In genomic region chr4:128124738-128125137, GRCm38 (mm10) we compare ENCODE assay signal across 29 mouse cellular contexts.
DNase-seq lines count a peak whose midpoint lies in the region; ATAC-seq and TF ChIP-seq lines count a peak whose summit lies in the region.
"Had no signal": no experiment of that assay in that cellular context is flagged by ENCODE, and none has a peak within 500 bp of the region (broad histone marks: within the 10 kb centered on the region; RNA-seq: fewer than 3 reads in every experiment).

No protein-coding gene starts in this region.

- TF ChIP-seq CTCF in layer of hippocampus, adult 2 months (conservative IDR thresholded peaks at IDR 0.05) = peak; percentile 56
- TF ChIP-seq CTCF in cortical plate, adult 2 months (IDR thresholded peaks at IDR 0.05; ENCODE audit: extremely low read depth, insufficient read depth, low read length) = 0 out of 2 replicates have a peak, but pooled peaks have one; percentile 12

- DNase-seq in layer of hippocampus, adult 2 months (ENCODE audit: low spot score in 2 of 2) = no peak
- no peak for DNase-seq in layer of hippocampus, adult 8-10 months (ENCODE audit: low spot score in 2 of 2)
- peak; percentile 6 for DNase-seq in midbrain, embryonic 11.5 days (ENCODE audit: low spot score, missing footprints)
- peak; percentile 39 for DNase-seq in R1 (ENCODE audit: low read depth, low spot score)
- no peak for DNase-seq in spleen, postnatal 10 days (ENCODE audit: low spot score in 2 of 2)
- DNase-seq: adrenal gland, postnatal 25 days; B cell, adult 2 months; cerebellum, adult 18-20 months; gastrocnemius, adult 2 months; gastrocnemius, postnatal 36 days; heart, adult 18-20 months; heart, postnatal 36 days; kidney, adult 18-20 months; kidney, postnatal 36 days; layer of hippocampus, postnatal 36 days; retina, postnatal 1 day; right cerebral cortex, postnatal 14 days; thymus, adult 18-20 months; thymus, postnatal 25 days had no signal

- H3K4me2 ChIP-seq in midbrain, embryonic 11.5 days = no peak overlapping the region
- no peak overlapping the region for H3K4me2 ChIP-seq in midbrain, embryonic 16.5 days (ENCODE audit: low read length)
- H3K4me2 ChIP-seq: heart, embryonic 11.5 days; hindbrain, embryonic 13.5 days; neural tube, embryonic 15.5 days; stomach, embryonic 15.5 days had no signal

- 86% methylated on average over 4 of the region's 4 CpGs for WGBS in midbrain, embryonic 11.5 days
- WGBS in midbrain, embryonic 16.5 days = 86% methylated on average over 4 of the region's 4 CpGs

- H3K4me1 ChIP-seq in midbrain, embryonic 11.5 days (ENCODE audit: control insufficient read depth, insufficient read depth, low read length) = no peaks in the 10 kb centered on the region
- H3K4me1 ChIP-seq in midbrain, embryonic 16.5 days (ENCODE audit: control insufficient read depth, insufficient read depth, low read length) = no peaks in the 10 kb centered on the region; the same call in 1 of the 2 replicates
- H3K4me1 ChIP-seq in cortical plate, adult 2 months (ENCODE audit: control insufficient read depth, insufficient read depth, low read length) = peaks cover 7% of the 10 kb centered on the region
- H3K4me1 ChIP-seq: neural tube, embryonic 15.5 days; stomach, embryonic 15.5 days had no signal

- TF ChIP-seq POLR2A in cortical plate, adult 2 months (IDR thresholded peaks at IDR 0.05; ENCODE audit: extremely low read depth, insufficient read depth, low read length) = no peak

- H3K4me3 ChIP-seq in layer of hippocampus, adult 2 months = no peak overlapping the region
- no peak overlapping the region for H3K4me3 ChIP-seq in midbrain, embryonic 11.5 days (ENCODE audit: low read depth, low read length)
- no peak overlapping the region for H3K4me3 ChIP-seq in midbrain, embryonic 16.5 days (ENCODE audit: low read depth, low read length)
- H3K4me3 ChIP-seq in cortical plate, adult 2 months (ENCODE audit: insufficient read depth, low read length) = no peak overlapping the region
- H3K4me3 ChIP-seq: gastrocnemius, adult 2 months; hindbrain, embryonic 13.5 days; midbrain, embryonic 10.5 days; neural tube, embryonic 15.5 days; stomach, embryonic 15.5 days had no signal

- no peak for ATAC-seq in midbrain, embryonic 11.5 days (ENCODE audit: low FRiP score)
- ATAC-seq in midbrain, embryonic 16.5 days = no peak
- ATAC-seq: forebrain, embryonic 14.5 days had no signal

- no peak overlapping the region for H3K27ac ChIP-seq in layer of hippocampus, adult 2 months
- no peak overlapping the region for H3K27ac ChIP-seq in midbrain, embryonic 11.5 days (ENCODE audit: low read depth, low read length)
- no peak overlapping the region for H3K27ac ChIP-seq in midbrain, embryonic 16.5 days (ENCODE audit: low read length)
- no peak overlapping the region for H3K27ac ChIP-seq in cortical plate, adult 2 months (ENCODE audit: insufficient read depth, low read length)
- H3K27ac ChIP-seq: gastrocnemius, adult 2 months; hindbrain, embryonic 13.5 days; macrophage; midbrain, embryonic 10.5 days; neural tube, embryonic 15.5 days; stomach, embryonic 15.5 days had no signal

- H3K9ac ChIP-seq in midbrain, embryonic 11.5 days (ENCODE audit: low read length) = no peak overlapping the region
- no peak overlapping the region for H3K9ac ChIP-seq in midbrain, embryonic 16.5 days (ENCODE audit: low read depth, low read length)
- H3K9ac ChIP-seq: hindbrain, embryonic 13.5 days; neural tube, embryonic 15.5 days; stomach, embryonic 15.5 days had no signal

- H3K27me3 ChIP-seq in midbrain, embryonic 11.5 days (ENCODE audit: control insufficient read depth, insufficient read depth, low read length) = no peaks in the 10 kb centered on the region
- H3K27me3 ChIP-seq in midbrain, embryonic 16.5 days (ENCODE audit: control insufficient read depth, insufficient read depth, low read depth, low read length) = no peaks in the 10 kb centered on the region
- H3K27me3 ChIP-seq: hindbrain, embryonic 13.5 days; neural tube, embryonic 15.5 days; stomach, embryonic 15.5 days had no signal

- H3K36me3 ChIP-seq in midbrain, embryonic 11.5 days (ENCODE audit: control insufficient read depth, insufficient read depth, low read length) = no peaks in the 10 kb centered on the region
- H3K36me3 ChIP-seq in midbrain, embryonic 16.5 days (ENCODE audit: control insufficient read depth, insufficient read depth, low read length) = no peaks in the 10 kb centered on the region
- H3K36me3 ChIP-seq: G1E; midbrain, embryonic 10.5 days; stomach, embryonic 15.5 days had no signal

- H3K9me3 ChIP-seq in midbrain, embryonic 11.5 days (ENCODE audit: control insufficient read depth, low read length) = peaks cover 5% of the 10 kb centered on the region; the same call in 1 of the 2 replicates
- H3K9me3 ChIP-seq in midbrain, embryonic 16.5 days (replicated peaks; ENCODE audit: control insufficient read depth, low read length, poor library complexity, severe bottlenecking) = no peaks in the 10 kb centered on the region
- H3K9me3 ChIP-seq: hindbrain, embryonic 13.5 days; neural tube, embryonic 15.5 days; stomach, embryonic 15.5 days had no signal

Comparison
In these comparisons a context has a peak if more than half of its experiments do, and no peak if none do; other contexts are left out.
1. DNase-seq: peak in midbrain, embryonic 11.5 days (single experiment) and R1 (single experiment); none in layer of hippocampus, adult 2 months (0 of 2), layer of hippocampus, adult 8-10 months (0 of 2) and spleen, postnatal 10 days (0 of 2).